Mouse (Mus musculus): ENCODE measurements around the gene Mfsd7a. TPM values are rescaled to one million over a fixed set of nuclear protein-coding genes. Genes with fewer than 3 reads are reported as not detected.

The Mfsd7a gene
- polyA plus RNA-seq, 1 experiment from 2014 or later, result 0.58 TPM

DNA sequence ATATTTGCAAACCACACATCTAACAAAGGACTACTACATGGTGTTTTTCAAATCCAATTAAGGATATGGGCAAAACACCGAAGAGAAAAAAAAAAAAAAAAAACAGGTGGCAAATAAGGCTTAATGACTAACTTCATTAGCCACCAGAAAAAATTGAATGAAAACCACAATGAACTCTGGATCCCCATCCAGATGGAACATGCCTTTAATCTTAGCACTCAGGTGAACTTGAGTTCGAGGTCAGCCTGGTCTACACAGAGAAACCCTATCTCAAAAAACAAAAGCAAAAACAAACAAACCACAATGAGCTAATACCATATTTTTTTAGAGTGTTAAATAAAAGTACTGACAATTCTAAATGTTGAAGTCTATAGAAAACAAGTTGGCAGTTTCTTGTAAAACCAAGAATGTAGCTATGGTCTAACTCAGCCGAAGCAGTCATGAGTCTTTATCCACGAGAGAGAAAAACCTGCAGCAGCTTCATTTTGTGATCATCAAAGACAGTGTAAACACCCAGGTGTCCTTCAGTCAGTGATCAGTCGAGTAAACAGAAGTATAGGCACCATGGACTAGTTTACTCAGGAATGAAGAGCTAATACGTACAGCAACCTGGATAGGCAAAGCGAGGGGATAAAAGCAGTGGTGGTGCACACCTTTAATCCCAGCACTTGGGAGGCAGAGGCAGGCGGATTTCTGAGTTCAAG, 2.3 kb upstream of the Mfsd7a start:
- H3K4me1 ChIP-seq (ENCODE audit: control insufficient read depth, insufficient read depth, low read length), result peaks cover 11% of the 10 kb centered on the region; the same call in 1 of the 2 replicates
- no peak overlapping the region for H3K4me3 ChIP-seq (ENCODE audit: low read depth, low read length)
- H3K36me3 ChIP-seq (ENCODE audit: control insufficient read depth, insufficient read depth, low read length), result no peaks in the 10 kb centered on the region
- H3K27ac ChIP-seq (replicated peaks; ENCODE audit: low read depth, low read length), result no peak overlapping the region
- 76% methylated on average over 8 of the region's 8 CpGs for WGBS
- H3K27me3 ChIP-seq (replicated peaks; ENCODE audit: control insufficient read depth, insufficient read depth, low read length), result peaks cover 5% of the 10 kb centered on the region; the same call in 1 of the 2 replicates
- no peaks in the 10 kb centered on the region for H3K9me3 ChIP-seq (ENCODE audit: control insufficient read depth, low read length)
- H3K9ac ChIP-seq (ENCODE audit: low read depth, low read length), result no peak overlapping the region
- H3K4me2 ChIP-seq (ENCODE audit: low read depth, low read length), result no peak overlapping the region
- DNase-seq (ENCODE audit: low spot score) (no peak), ATAC-seq (ENCODE audit: low read depth) (no peak)

DNA sequence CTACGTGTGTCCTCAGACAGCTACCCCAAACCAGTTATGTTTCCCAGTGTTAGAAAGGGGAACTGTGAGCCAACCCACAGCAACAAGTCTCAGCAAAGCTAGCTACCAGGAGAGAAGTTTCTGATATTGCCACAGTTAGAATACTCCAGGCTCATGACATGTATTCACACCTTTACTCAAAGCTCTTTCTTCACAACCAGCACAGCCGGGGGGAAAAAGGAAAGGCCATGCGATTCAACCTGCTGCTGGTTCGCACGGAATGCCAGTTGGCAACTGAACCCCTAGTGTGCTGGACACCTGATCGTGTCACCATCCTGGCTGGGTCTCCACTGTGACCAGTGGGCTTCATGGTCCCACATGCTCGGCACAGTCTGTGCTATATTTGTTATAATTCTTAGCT, 834 bp downstream of the Mfsd7a start:
- H3K9ac ChIP-seq (ENCODE audit: low read depth, low read length), result no peak overlapping the region

DNA sequence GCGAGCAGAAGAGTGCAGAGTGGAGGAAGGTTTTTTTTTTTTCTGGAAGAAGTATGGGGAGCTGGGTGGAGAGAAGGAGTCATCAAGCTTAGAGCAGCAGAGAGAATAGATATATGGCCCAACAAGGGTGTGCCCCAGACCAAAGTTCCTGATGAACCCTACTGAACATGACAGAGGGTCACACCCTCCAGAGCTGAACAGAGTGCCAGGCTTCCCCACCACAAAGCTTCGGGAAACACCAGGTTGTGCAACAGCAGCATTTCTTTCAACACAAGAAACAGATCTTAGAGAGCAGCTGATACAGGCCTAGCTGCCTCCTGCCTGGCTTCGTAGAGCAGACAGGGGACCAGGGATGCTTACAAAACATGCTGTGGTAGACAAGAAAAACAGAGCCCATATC, 1.7 kb downstream of the Mfsd7a start:
- peaks cover 11% of the 10 kb centered on the region; the same call in 1 of the 2 replicates for H3K4me1 ChIP-seq (ENCODE audit: control insufficient read depth, insufficient read depth, low read length)
- H3K27ac ChIP-seq (replicated peaks; ENCODE audit: low read depth, low read length), result no peak overlapping the region
- H3K27me3 ChIP-seq (replicated peaks; ENCODE audit: control insufficient read depth, insufficient read depth, low read length), result peaks cover 5% of the 10 kb centered on the region; the same call in 1 of the 2 replicates
- H3K4me2 ChIP-seq (ENCODE audit: low read depth, low read length), result no peak overlapping the region
- no peak overlapping the region for H3K4me3 ChIP-seq (ENCODE audit: low read depth, low read length)
- no peak for ATAC-seq (ENCODE audit: low read depth)
- H3K9me3 ChIP-seq (ENCODE audit: control insufficient read depth, low read length), result no peaks in the 10 kb centered on the region
- H3K36me3 ChIP-seq (ENCODE audit: control insufficient read depth, insufficient read depth, low read length), result no peaks in the 10 kb centered on the region
- no peak for DNase-seq (ENCODE audit: low spot score)
- H3K9ac ChIP-seq (ENCODE audit: low read depth, low read length), result no peak overlapping the region
- WGBS, result 78% methylated on average over 3 of the region's 3 CpGs

More for the DNA sequence above, 834 bp downstream of the Mfsd7a start:
- no peak overlapping the region for H3K4me2 ChIP-seq (ENCODE audit: low read depth, low read length)
- H3K36me3 ChIP-seq (ENCODE audit: control insufficient read depth, insufficient read depth, low read length), result no peaks in the 10 kb centered on the region
- WGBS, result 85% methylated on average over 7 of the region's 7 CpGs
- ATAC-seq (ENCODE audit: low read depth) (no peak), DNase-seq (ENCODE audit: low spot score) (no peak)
- no peaks in the 10 kb centered on the region for H3K9me3 ChIP-seq (ENCODE audit: control insufficient read depth, low read length)
- H3K27ac ChIP-seq (replicated peaks; ENCODE audit: low read depth, low read length), result no peak overlapping the region
- H3K4me1 ChIP-seq (ENCODE audit: control insufficient read depth, insufficient read depth, low read length), result peaks cover 11% of the 10 kb centered on the region; the same call in 1 of the 2 replicates
- no peak overlapping the region for H3K4me3 ChIP-seq (ENCODE audit: low read depth, low read length)
- H3K27me3 ChIP-seq (replicated peaks; ENCODE audit: control insufficient read depth, insufficient read depth, low read length), result peaks cover 5% of the 10 kb centered on the region; the same call in 1 of the 2 replicates

DNA sequence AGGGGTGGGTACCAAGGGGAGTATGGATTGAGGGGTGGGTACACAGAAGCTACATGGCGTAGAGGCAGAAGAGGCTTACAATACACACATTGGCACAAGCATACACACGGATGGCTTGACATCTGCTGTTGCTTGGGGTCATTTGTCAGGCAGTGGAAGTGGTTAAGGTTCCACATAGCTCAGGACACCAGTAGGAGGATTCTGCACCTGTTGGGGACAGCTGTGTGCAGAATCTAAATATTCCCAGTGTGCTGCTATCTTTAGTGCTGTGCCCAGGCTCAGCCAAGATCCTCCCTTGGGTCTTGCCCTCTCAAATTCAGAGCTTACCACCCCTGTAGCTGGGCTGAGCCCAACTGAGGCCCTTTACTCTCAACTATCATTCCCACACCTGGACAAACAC, 12.6 kb downstream of the Mfsd7a start:
- H3K9ac ChIP-seq (ENCODE audit: low read depth, low read length), result no peak overlapping the region
- no peaks in the 10 kb centered on the region for H3K9me3 ChIP-seq (ENCODE audit: control insufficient read depth, low read length)
- H3K4me2 ChIP-seq (ENCODE audit: low read depth, low read length), result no peak overlapping the region
- DNase-seq (ENCODE audit: low spot score) (peak; percentile 56), ATAC-seq (ENCODE audit: low read depth) (peak; percentile 30; the same call in 1 of the 2 replicates)
- no peaks in the 10 kb centered on the region for H3K27me3 ChIP-seq (replicated peaks; ENCODE audit: control insufficient read depth, insufficient read depth, low read length)
- no peak overlapping the region for H3K4me3 ChIP-seq (ENCODE audit: low read depth, low read length)
- WGBS, result 54% methylated on average over 2 of the region's 2 CpGs
- no peak overlapping the region for H3K27ac ChIP-seq (replicated peaks; ENCODE audit: low read depth, low read length)
- peaks cover 21% of the 10 kb centered on the region for H3K36me3 ChIP-seq (ENCODE audit: control insufficient read depth, insufficient read depth, low read length)
- H3K4me1 ChIP-seq (ENCODE audit: control insufficient read depth, insufficient read depth, low read length), result peaks cover 9% of the 10 kb centered on the region; the same call in 1 of the 2 replicates

DNA sequence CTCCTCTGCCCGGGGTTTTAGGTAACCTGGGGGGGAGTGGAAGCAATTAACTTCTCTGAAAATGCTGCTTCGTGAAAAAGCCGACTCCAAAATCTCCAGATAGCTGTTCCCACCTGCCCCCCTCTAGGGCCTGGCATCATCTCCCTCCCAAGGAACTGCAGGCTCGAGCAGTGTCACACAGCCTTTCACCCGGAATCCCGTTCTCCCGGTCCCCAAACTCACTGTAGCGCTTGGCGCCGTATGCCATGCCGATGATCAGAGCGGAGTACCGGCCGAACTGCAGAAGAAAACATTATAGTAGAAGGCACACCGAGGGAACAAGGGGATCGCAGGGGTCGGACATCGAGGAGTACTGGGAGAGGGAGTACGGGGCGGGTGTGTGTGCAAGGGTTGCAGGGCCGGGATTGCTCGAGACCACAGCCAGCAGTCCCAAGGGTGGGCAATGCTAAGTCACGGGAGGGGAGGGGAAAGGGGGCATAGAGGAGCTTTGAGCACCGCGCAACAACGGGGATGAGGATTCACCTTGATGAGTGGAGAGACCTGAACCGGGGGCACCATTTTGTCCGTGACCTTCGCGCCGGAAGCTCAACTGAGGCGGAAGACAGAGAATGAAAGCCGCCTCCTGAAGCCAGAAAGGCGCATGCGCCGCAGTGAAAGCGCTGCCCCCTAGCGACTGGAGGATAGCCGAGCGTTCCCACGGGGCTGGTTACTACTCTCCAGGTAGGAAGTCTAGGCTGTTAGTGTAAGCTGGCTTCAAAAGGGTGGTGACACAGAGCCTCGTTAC, 14.7 kb downstream of the Mfsd7a start, which contains the start of gene Atp5k:
Gene Atp5k (minus strand): TSS at position 645 of the 784 bp plus-strand sequence.
- Histone ChIP-seq H3K4me3 (ENCODE audit: low read depth, low read length) (peak within 1 kb of the TSS; percentile 92), H3K9ac (ENCODE audit: low read depth, low read length) (peak within 1 kb of the TSS; percentile 91), H3K4me1 (ENCODE audit: control insufficient read depth, insufficient read depth, low read length) (peaks cover 9% of the 10 kb centered on the region; the same call in 1 of the 2 replicates), H3K27me3 (replicated peaks; ENCODE audit: control insufficient read depth, insufficient read depth, low read length) (no peaks in the 10 kb centered on the region), H3K9me3 (ENCODE audit: control insufficient read depth, low read length) (no peaks in the 10 kb centered on the region), H3K4me2 (ENCODE audit: low read depth, low read length) (peak within 1 kb of the TSS; percentile 80), H3K27ac (replicated peaks; ENCODE audit: low read depth, low read length) (no peak within 1 kb of the TSS), H3K36me3 (ENCODE audit: control insufficient read depth, insufficient read depth, low read length) (peaks cover 37% of the 10 kb centered on the region)
- ATAC-seq (ENCODE audit: low read depth) (peak; percentile 91), DNase-seq (ENCODE audit: low spot score) (peak; percentile 95)
- WGBS, result under 1% methylated on average over 42 of the region's 42 CpGs

DNA sequence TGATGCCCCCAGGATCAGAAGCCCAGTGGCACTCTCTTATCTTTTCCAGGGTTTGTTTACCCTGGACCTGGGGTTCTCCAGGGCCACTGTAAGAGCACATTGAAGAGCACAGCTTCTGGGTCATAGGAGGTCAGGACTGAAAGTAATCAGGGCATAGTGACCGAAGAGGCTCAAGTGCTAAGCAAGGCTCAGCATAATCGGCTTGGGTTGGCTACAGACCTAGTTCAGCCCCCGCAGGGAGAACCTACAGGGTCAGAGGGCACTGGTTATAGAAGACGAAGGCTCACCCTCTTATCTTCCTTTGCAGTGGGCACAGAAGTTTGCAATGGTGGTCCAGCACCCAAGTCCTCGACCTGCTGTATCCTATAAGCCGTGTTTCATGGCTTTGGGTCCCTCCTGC, 17.5 kb downstream of the Mfsd7a start:
- Histone ChIP-seq H3K4me2 (ENCODE audit: low read depth, low read length) (no peak overlapping the region), H3K4me3 (ENCODE audit: low read depth, low read length) (no peak overlapping the region), H3K36me3 (ENCODE audit: control insufficient read depth, insufficient read depth, low read length) (peaks cover 37% of the 10 kb centered on the region), H3K27me3 (replicated peaks; ENCODE audit: control insufficient read depth, insufficient read depth, low read length) (no peaks in the 10 kb centered on the region), H3K4me1 (ENCODE audit: control insufficient read depth, insufficient read depth, low read length) (peaks cover 9% of the 10 kb centered on the region; the same call in 1 of the 2 replicates), H3K27ac (replicated peaks; ENCODE audit: low read depth, low read length) (no peak overlapping the region), H3K9ac (ENCODE audit: low read depth, low read length) (no peak overlapping the region), H3K9me3 (ENCODE audit: control insufficient read depth, low read length) (no peaks in the 10 kb centered on the region)
- DNase-seq (ENCODE audit: low spot score), result no peak
- WGBS, result 89% methylated on average over 6 of the region's 6 CpGs
- no peak for ATAC-seq (ENCODE audit: low read depth)

DNA sequence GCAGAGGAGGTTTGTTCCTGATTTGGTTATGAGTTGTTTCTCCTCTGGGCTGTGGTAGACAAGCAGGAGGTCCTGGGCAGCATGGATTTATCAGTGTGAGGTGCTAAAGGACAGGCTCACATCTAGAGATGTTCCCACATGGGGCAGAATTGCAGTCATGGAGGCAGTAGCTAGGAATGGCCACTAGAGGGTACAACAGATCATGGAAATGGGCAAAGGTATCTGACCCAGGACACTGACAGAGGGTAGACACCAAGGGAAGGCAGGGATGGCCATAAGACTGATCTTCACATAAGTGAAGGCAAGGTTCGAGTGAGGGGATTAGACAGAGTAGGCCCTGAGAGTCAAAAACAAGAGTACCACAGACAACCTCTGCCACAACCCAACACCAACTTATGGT, 21.5 kb downstream of the Mfsd7a start:
- DNase-seq (ENCODE audit: low spot score), result peak; percentile 12

DNA sequence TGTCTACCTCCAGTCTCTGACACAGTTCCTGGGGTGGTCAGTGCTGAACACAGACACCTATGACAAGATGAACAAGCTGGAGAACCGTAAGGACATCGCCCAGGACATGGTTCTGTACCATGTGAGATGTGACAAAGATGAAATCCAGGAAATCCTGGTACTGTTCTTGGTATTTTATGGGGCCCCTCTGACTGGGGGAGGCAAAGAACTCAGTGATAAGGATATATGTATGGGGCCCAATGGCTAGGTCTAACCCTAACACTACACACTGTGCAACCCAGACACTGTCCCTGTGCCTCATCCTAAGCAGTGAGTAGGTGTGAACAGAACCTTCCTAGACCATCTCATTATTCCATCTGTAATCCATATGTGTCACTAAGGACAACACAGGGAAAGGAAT, 25.3 kb downstream of the Mfsd7a start:
- WGBS, result 80% methylated on average over 2 of the region's 2 CpGs

More for the DNA sequence above, 21.5 kb downstream of the Mfsd7a start:
- Histone ChIP-seq H3K9me3 (ENCODE audit: control insufficient read depth, low read length) (no peaks in the 10 kb centered on the region), H3K4me1 (ENCODE audit: control insufficient read depth, insufficient read depth, low read length) (no peaks in the 10 kb centered on the region), H3K9ac (ENCODE audit: low read depth, low read length) (no peak overlapping the region), H3K4me3 (ENCODE audit: low read depth, low read length) (no peak overlapping the region), H3K27me3 (replicated peaks; ENCODE audit: control insufficient read depth, insufficient read depth, low read length) (no peaks in the 10 kb centered on the region), H3K27ac (replicated peaks; ENCODE audit: low read depth, low read length) (no peak overlapping the region), H3K36me3 (ENCODE audit: control insufficient read depth, insufficient read depth, low read length) (peaks cover 27% of the 10 kb centered on the region), H3K4me2 (ENCODE audit: low read depth, low read length) (no peak overlapping the region)
- 64% methylated on average over 1 of the region's 1 CpGs for WGBS
- peak; percentile 63; the same call in 1 of the 2 replicates for ATAC-seq (ENCODE audit: low read depth)

More for the DNA sequence above, 25.3 kb downstream of the Mfsd7a start:
- Histone ChIP-seq H3K9me3 (ENCODE audit: control insufficient read depth, low read length) (no peaks in the 10 kb centered on the region), H3K36me3 (ENCODE audit: control insufficient read depth, insufficient read depth, low read length) (no peaks in the 10 kb centered on the region), H3K9ac (ENCODE audit: low read depth, low read length) (no peak overlapping the region), H3K4me2 (ENCODE audit: low read depth, low read length) (no peak overlapping the region), H3K27ac (replicated peaks; ENCODE audit: low read depth, low read length) (no peak overlapping the region), H3K4me1 (ENCODE audit: control insufficient read depth, insufficient read depth, low read length) (no peaks in the 10 kb centered on the region), H3K4me3 (ENCODE audit: low read depth, low read length) (no peak overlapping the region), H3K27me3 (replicated peaks; ENCODE audit: control insufficient read depth, insufficient read depth, low read length) (no peaks in the 10 kb centered on the region)
- ATAC-seq (ENCODE audit: low read depth) (no peak), DNase-seq (ENCODE audit: low spot score) (no peak)

Measured in embryonic facial prominence, embryonic 14.5 days (tissue).